Mouse (Mus musculus): Measurements from ENCODE around the gene Galntl5.
"Not testable (repeated sequence)": the region's sequence is repeated elsewhere in the genome, so short reads cannot be mapped to it uniquely, and the experiment has no call there.

The Galntl5 gene

GRCm38 (mm10) chr5:25181004-25181531 is at the start of gene Galntl5:
Gene Galntl5 (plus strand): TSS chr5:25181460.
- DNase-seq (ENCODE audit: low spot score in 2 of 2): no peak

- DNase-seq (ENCODE audit: low spot score in 2 of 2): no peak
These were observed 34.6 kb upstream of the Galntl5 start for GRCm38 (mm10) chr5:25146705-25147104.

GRCm38 (mm10) chr5:25149331-25149965 is 31.8 kb upstream of the Galntl5 start:
- no peak for DNase-seq (ENCODE audit: low spot score in 2 of 2)

GRCm38 (mm10) chr5:25153491-25153890 is 27.8 kb upstream of the Galntl5 start:
- DNase-seq (ENCODE audit: low spot score in 2 of 2): no peak

- DNase-seq (ENCODE audit: low spot score in 2 of 2): no peak
These were observed 27.3 kb upstream of the Galntl5 start for GRCm38 (mm10) chr5:25153996-25154395.

GRCm38 (mm10) chr5:25154823-25155222 is 26.4 kb upstream of the Galntl5 start:
- no peak for DNase-seq (ENCODE audit: low spot score in 2 of 2)

GRCm38 (mm10) chr5:25155351-25155750 is 25.9 kb upstream of the Galntl5 start:
- DNase-seq (ENCODE audit: low spot score in 2 of 2): no peak

- no peak for DNase-seq (ENCODE audit: low spot score in 2 of 2)
These were observed 24.1 kb upstream of the Galntl5 start for GRCm38 (mm10) chr5:25157136-25157535.

GRCm38 (mm10) chr5:25160515-25160914 is 20.7 kb upstream of the Galntl5 start:
- DNase-seq (ENCODE audit: low spot score in 2 of 2): no peak

- DNase-seq (ENCODE audit: low spot score in 2 of 2): no peak
These were observed 18.3 kb upstream of the Galntl5 start for GRCm38 (mm10) chr5:25162981-25163380.

GRCm38 (mm10) chr5:25163938-25164337 is 17.3 kb upstream of the Galntl5 start:
- no peak for DNase-seq (ENCODE audit: low spot score in 2 of 2)

GRCm38 (mm10) chr5:25164341-25164740 is 16.9 kb upstream of the Galntl5 start:
- no peak for DNase-seq (ENCODE audit: low spot score in 2 of 2)

GRCm38 (mm10) chr5:25165102-25165788 is 16.0 kb upstream of the Galntl5 start:
- DNase-seq (ENCODE audit: low spot score in 2 of 2): no peak

- no peak for DNase-seq (ENCODE audit: low spot score in 2 of 2)
These were observed 15.5 kb upstream of the Galntl5 start for GRCm38 (mm10) chr5:25165789-25166135.

GRCm38 (mm10) chr5:25166665-25167064 is 14.6 kb upstream of the Galntl5 start:
- DNase-seq (ENCODE audit: low spot score in 2 of 2): no peak

GRCm38 (mm10) chr5:25177937-25178336 is 3.3 kb upstream of the Galntl5 start:
- not testable (repeated sequence) for DNase-seq (ENCODE audit: low spot score in 2 of 2)

- not testable (repeated sequence) for DNase-seq (ENCODE audit: low spot score in 2 of 2)
These were observed 2.7 kb upstream of the Galntl5 start for GRCm38 (mm10) chr5:25178543-25178942.

GRCm38 (mm10) chr5:25179284-25179683 is 2.0 kb upstream of the Galntl5 start:
- DNase-seq (ENCODE audit: low spot score in 2 of 2): no peak

GRCm38 (mm10) chr5:25179936-25180488 is 1.2 kb upstream of the Galntl5 start:
- DNase-seq (ENCODE audit: low spot score in 2 of 2): no peak

- no peak for DNase-seq (ENCODE audit: low spot score in 2 of 2)
These were observed 2.3 kb downstream of the Galntl5 start for GRCm38 (mm10) chr5:25183595-25183994.

GRCm38 (mm10) chr5:25184594-25184993 is 3.3 kb downstream of the Galntl5 start:
- no peak for DNase-seq (ENCODE audit: low spot score in 2 of 2)

- DNase-seq (ENCODE audit: low spot score in 2 of 2): no peak
These were observed 6.5 kb downstream of the Galntl5 start for GRCm38 (mm10) chr5:25187727-25188126.

- DNase-seq (ENCODE audit: low spot score in 2 of 2): peak in 1 of 2 experiments; percentile 16
These were observed 7.5 kb downstream of the Galntl5 start for GRCm38 (mm10) chr5:25188802-25189201.
